ENCODE assay signal across 16 mouse cellular contexts in genomic region chr2:3710521-3710920, GRCm38 (mm10).
"Had no signal": no experiment of that assay in that cellular context is flagged by ENCODE, and none has a peak within 500 bp of the region (broad histone marks: within the 10 kb centered on the region; RNA-seq: fewer than 3 reads in every experiment).

No protein-coding gene starts in this region.

- H3K27me3 ChIP-seq: limb, embryonic 15.5 days; liver, embryonic 12.5 days; megakaryocyte, embryonic 14.5 days; midbrain, embryonic 15.5 days; neural tube, embryonic 15.5 days; stomach, embryonic 15.5 days had no signal

- ATAC-seq: intestine, postnatal 0 days; midbrain, embryonic 15.5 days had no signal

- H3K27ac ChIP-seq: limb, embryonic 15.5 days; liver, embryonic 12.5 days; midbrain, embryonic 15.5 days; neural tube, embryonic 15.5 days; stomach, embryonic 15.5 days had no signal

- H3K36me3 ChIP-seq: limb, embryonic 15.5 days; liver, embryonic 12.5 days; midbrain, embryonic 15.5 days; neural tube, embryonic 15.5 days; stomach, embryonic 15.5 days had no signal

- H3K9me3 ChIP-seq: limb, embryonic 15.5 days; liver, embryonic 12.5 days; megakaryocyte, embryonic 14.5 days; midbrain, embryonic 15.5 days; neural tube, embryonic 15.5 days; stomach, embryonic 15.5 days had no signal

- H3K4me2 ChIP-seq: limb, embryonic 15.5 days; liver, embryonic 12.5 days; lung, embryonic 14.5 days; midbrain, embryonic 11.5 days; midbrain, embryonic 15.5 days; neural tube, embryonic 15.5 days; stomach, embryonic 15.5 days had no signal

- H3K4me3 ChIP-seq: limb, embryonic 15.5 days; liver, embryonic 12.5 days; megakaryocyte, embryonic 14.5 days; midbrain, embryonic 15.5 days; neural tube, embryonic 15.5 days; stomach, embryonic 15.5 days had no signal

- DNase-seq: kidney, adult 8-10 months; kidney, postnatal 25 days; lung, embryonic 14.5 days; lung, postnatal 10 days; lung, postnatal 4 days; retina, postnatal 1 day; thymus, adult 2 months; thymus, postnatal 4 days had no signal

- H3K9ac ChIP-seq: limb, embryonic 15.5 days; liver, embryonic 12.5 days; lung, embryonic 14.5 days; midbrain, embryonic 15.5 days; neural tube, embryonic 15.5 days; stomach, embryonic 15.5 days had no signal
